In genomic region chr16:21286099-21286498, GRCm38 (mm10) we compare ENCODE assay signal across 11 mouse cellular contexts.
DNase-seq lines count a peak whose midpoint lies in the region; ATAC-seq and TF ChIP-seq lines count a peak whose summit lies in the region.
"Had no signal": no experiment of that assay in that cellular context is flagged by ENCODE, and none has a peak within 500 bp of the region (broad histone marks: within the 10 kb centered on the region; RNA-seq: fewer than 3 reads in every experiment).

No protein-coding gene starts in this region.

- TF ChIP-seq CTCF in liver, postnatal 0 days (IDR thresholded peaks at IDR 0.05; ENCODE audit: low read depth) = no peak

- H3K4me1 ChIP-seq in midbrain, embryonic 11.5 days (ENCODE audit: control insufficient read depth, insufficient read depth, low read length) = peaks cover 2% of the 10 kb centered on the region
- H3K4me1 ChIP-seq in midbrain, embryonic 10.5 days = peaks cover 21% of the 10 kb centered on the region
- peaks cover 41% of the 10 kb centered on the region for H3K4me1 ChIP-seq in limb, embryonic 11.5 days (ENCODE audit: control insufficient read depth, insufficient read depth, low read length)
- H3K4me1 ChIP-seq in stomach, embryonic 16.5 days (ENCODE audit: control insufficient read depth, insufficient read depth, low read length) = peaks cover 37% of the 10 kb centered on the region
- H3K4me1 ChIP-seq in liver, postnatal 0 days (ENCODE audit: insufficient read depth) = no peaks in the 10 kb centered on the region

- H3K27ac ChIP-seq in midbrain, embryonic 11.5 days (ENCODE audit: low read depth, low read length) = no peak overlapping the region
- no peak overlapping the region; the same call in 1 of the 2 replicates for H3K27ac ChIP-seq in midbrain, embryonic 10.5 days (replicated peaks)
- H3K27ac ChIP-seq in limb, embryonic 11.5 days (replicated peaks; ENCODE audit: low read depth, low read length) = peak overlapping the region; percentile 4; the same call in 1 of the 2 replicates
- H3K27ac ChIP-seq in stomach, embryonic 16.5 days (ENCODE audit: low read length) = peak overlapping the region; percentile 41
- no peak overlapping the region for H3K27ac ChIP-seq in liver, postnatal 0 days (ENCODE audit: low read depth)
- H3K27ac ChIP-seq: kidney, postnatal 0 days had no signal

- H3K9ac ChIP-seq in midbrain, embryonic 11.5 days (ENCODE audit: low read length) = no peak overlapping the region
- H3K9ac ChIP-seq in limb, embryonic 11.5 days (ENCODE audit: low read length) = no peak overlapping the region
- H3K9ac ChIP-seq in stomach, embryonic 16.5 days (ENCODE audit: low read length) = peak overlapping the region; percentile 47; the same call in 1 of the 2 replicates
- no peak overlapping the region for H3K9ac ChIP-seq in liver, postnatal 0 days (replicated peaks)

- no peak overlapping the region for H3K4me2 ChIP-seq in midbrain, embryonic 11.5 days
- H3K4me2 ChIP-seq in limb, embryonic 11.5 days (ENCODE audit: low read depth, severe bottlenecking) = no peak overlapping the region
- no peak overlapping the region for H3K4me2 ChIP-seq in stomach, embryonic 16.5 days (ENCODE audit: low read depth, low read length)
- H3K4me2 ChIP-seq in liver, postnatal 0 days (ENCODE audit: low read depth, low read length) = no peak overlapping the region
- H3K4me2 ChIP-seq: liver, embryonic 11.5 days had no signal

- H3K9me3 ChIP-seq in midbrain, embryonic 11.5 days (ENCODE audit: control insufficient read depth, low read length) = no peaks in the 10 kb centered on the region
- 0 out of 2 replicates have a peak, but pooled peaks cover 3% of the 10 kb centered on the region for H3K9me3 ChIP-seq in midbrain, embryonic 10.5 days (replicated peaks)
- no peaks in the 10 kb centered on the region; the same call in 1 of the 2 replicates for H3K9me3 ChIP-seq in limb, embryonic 11.5 days (ENCODE audit: control insufficient read depth, low read length)
- H3K9me3 ChIP-seq in stomach, embryonic 16.5 days (replicated peaks; ENCODE audit: control insufficient read depth, low read length) = 0 out of 2 replicates have a peak, but pooled peaks cover 4% of the 10 kb centered on the region
- no peaks in the 10 kb centered on the region for H3K9me3 ChIP-seq in liver, postnatal 0 days (ENCODE audit: low read length)

- peak; percentile 46 for DNase-seq in gastrocnemius, postnatal 10 days
- no peak for DNase-seq in gastrocnemius, adult 8-10 months (ENCODE audit: low spot score in 2 of 2)
- DNase-seq in midbrain, embryonic 11.5 days (ENCODE audit: low spot score, missing footprints) = peak; percentile 75
- no peak for DNase-seq in midbrain, embryonic 10.5 days (ENCODE audit: low spot score)
- DNase-seq in limb, embryonic 11.5 days (ENCODE audit: low spot score) = no peak
- no peak for DNase-seq in liver, postnatal 0 days
- no peak for DNase-seq in B cell, adult 2 months

- WGBS in midbrain, embryonic 11.5 days = 67% methylated on average over 4 of the region's 4 CpGs
- 73% methylated on average over 4 of the region's 4 CpGs for whole genome bisulfite sequencing in midbrain, embryonic 10.5 days
- 62% methylated on average over 4 of the region's 4 CpGs for WGBS in limb, embryonic 11.5 days
- WGBS in stomach, embryonic 16.5 days = 7% methylated on average over 4 of the region's 4 CpGs
- 23% methylated on average over 4 of the region's 4 CpGs for whole genome bisulfite sequencing in liver, postnatal 0 days (ENCODE audit: insufficient replicate concordance)

- H3K36me3 ChIP-seq in midbrain, embryonic 11.5 days (ENCODE audit: control insufficient read depth, insufficient read depth, low read length) = no peaks in the 10 kb centered on the region
- no peaks in the 10 kb centered on the region for H3K36me3 ChIP-seq in midbrain, embryonic 10.5 days
- no peaks in the 10 kb centered on the region for H3K36me3 ChIP-seq in limb, embryonic 11.5 days (ENCODE audit: control insufficient read depth, insufficient read depth, low read length)
- H3K36me3 ChIP-seq in stomach, embryonic 16.5 days (ENCODE audit: control insufficient read depth, insufficient read depth, low read length) = no peaks in the 10 kb centered on the region
- H3K36me3 ChIP-seq in liver, postnatal 0 days (replicated peaks; ENCODE audit: insufficient read depth, low read length) = no peaks in the 10 kb centered on the region

- ATAC-seq in midbrain, embryonic 11.5 days (ENCODE audit: low FRiP score) = no peak
- no peak for ATAC-seq in limb, embryonic 11.5 days (ENCODE audit: insufficient number of reproducible peaks, low FRiP score, low TSS enrichment, low read depth)
- ATAC-seq in stomach, embryonic 16.5 days (ENCODE audit: insufficient read depth, low FRiP score) = peak; percentile 45; the same call in 1 of the 2 replicates
- ATAC-seq in liver, postnatal 0 days = no peak
- ATAC-seq: midbrain, embryonic 16.5 days had no signal

- no peaks in the 10 kb centered on the region; the same call in 1 of the 2 replicates for H3K27me3 ChIP-seq in midbrain, embryonic 11.5 days (ENCODE audit: control insufficient read depth, insufficient read depth, low read length)
- peaks cover 42% of the 10 kb centered on the region for H3K27me3 ChIP-seq in midbrain, embryonic 10.5 days (ENCODE audit: low read depth, poor library complexity, severe bottlenecking)
- no peaks in the 10 kb centered on the region for H3K27me3 ChIP-seq in limb, embryonic 11.5 days (ENCODE audit: control insufficient read depth, insufficient read depth, low read length)
- no peaks in the 10 kb centered on the region for H3K27me3 ChIP-seq in stomach, embryonic 16.5 days (ENCODE audit: control insufficient read depth, insufficient read depth, low read length)
- H3K27me3 ChIP-seq in liver, postnatal 0 days (ENCODE audit: insufficient read depth, low read length) = no peaks in the 10 kb centered on the region

- TF ChIP-seq EP300 in liver, postnatal 0 days (IDR thresholded peaks at IDR 0.05; ENCODE audit: low read depth) = no peak

- H3K4me3 ChIP-seq in midbrain, embryonic 11.5 days (ENCODE audit: low read depth, low read length) = no peak overlapping the region
- no peak overlapping the region for H3K4me3 ChIP-seq in midbrain, embryonic 10.5 days
- H3K4me3 ChIP-seq in limb, embryonic 11.5 days (ENCODE audit: low read depth, low read length) = no peak overlapping the region
- no peak overlapping the region for H3K4me3 ChIP-seq in stomach, embryonic 16.5 days (replicated peaks; ENCODE audit: low read length)
- H3K4me3 ChIP-seq in liver, postnatal 0 days (ENCODE audit: low read depth, low read length) = no peak overlapping the region

Comparison
In these comparisons a context has a peak if more than half of its experiments do, and no peak if none do; other contexts are left out.
1. DNase-seq: peak in gastrocnemius, postnatal 10 days (single experiment) and midbrain, embryonic 11.5 days (single experiment); none in gastrocnemius, adult 8-10 months (0 of 2), midbrain, embryonic 10.5 days (single experiment), limb, embryonic 11.5 days (single experiment), liver, postnatal 0 days (single experiment) and B cell, adult 2 months (0 of 2).
2. H3K27ac ChIP-seq: peak in limb, embryonic 11.5 days (single experiment) and stomach, embryonic 16.5 days (single experiment); none in midbrain, embryonic 11.5 days (single experiment), midbrain, embryonic 10.5 days (single experiment) and liver, postnatal 0 days (single experiment).